Mouse (Mus musculus): Measurements from ENCODE around the gene Pakap.
A peak's percentile ranks its signal among the peaks of the same experiment; 100 is the strongest.

Gene Pakap

DNA sequence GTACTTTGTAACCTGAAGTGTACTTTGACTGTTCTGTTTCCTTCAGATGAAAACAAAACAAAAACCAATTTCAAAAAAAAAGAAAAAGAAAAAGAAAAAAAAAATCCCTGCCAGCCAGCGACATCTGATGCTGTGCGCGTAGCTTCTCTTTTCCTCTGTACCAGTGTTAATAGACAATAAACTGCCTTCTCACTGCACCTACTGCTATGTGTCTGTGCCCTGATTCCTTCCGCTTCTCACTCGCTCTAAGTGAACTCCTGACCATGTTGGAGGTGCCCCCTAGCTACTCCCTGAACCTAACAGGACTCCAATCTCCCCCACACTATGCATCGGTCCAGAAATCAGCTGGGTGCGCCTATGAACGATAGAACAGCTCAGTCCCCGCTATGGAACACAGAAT lies 149.4 kb downstream of the Pakap start, which contains the start of gene Akap2:
Gene Akap2, plus strand, starts transcription at position 304 of the 400 bp plus-strand sequence.
- DNase-seq (ENCODE audit: low read depth), result no peak

DNA sequence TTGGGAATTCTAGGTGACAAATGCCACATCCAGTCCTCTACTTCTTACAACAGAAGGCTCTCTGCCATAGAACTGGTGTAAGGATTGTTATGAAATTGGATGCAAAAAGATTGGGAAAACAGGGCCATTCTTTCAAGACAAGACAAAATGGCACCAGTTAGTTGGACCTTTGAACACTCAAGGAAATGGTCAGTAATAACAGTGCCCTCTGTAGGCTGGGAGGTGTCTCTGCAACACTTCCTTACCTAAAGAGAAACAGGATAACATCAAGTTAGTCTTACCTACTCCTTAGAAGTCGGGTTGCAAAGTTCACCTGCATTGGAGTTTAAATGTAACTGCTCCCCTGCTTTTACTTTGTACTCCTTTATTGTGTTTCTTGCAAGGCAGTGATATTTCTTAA lies 151.4 kb downstream of the Pakap start:
- DNase-seq (ENCODE audit: low read depth), result no peak

DNA sequence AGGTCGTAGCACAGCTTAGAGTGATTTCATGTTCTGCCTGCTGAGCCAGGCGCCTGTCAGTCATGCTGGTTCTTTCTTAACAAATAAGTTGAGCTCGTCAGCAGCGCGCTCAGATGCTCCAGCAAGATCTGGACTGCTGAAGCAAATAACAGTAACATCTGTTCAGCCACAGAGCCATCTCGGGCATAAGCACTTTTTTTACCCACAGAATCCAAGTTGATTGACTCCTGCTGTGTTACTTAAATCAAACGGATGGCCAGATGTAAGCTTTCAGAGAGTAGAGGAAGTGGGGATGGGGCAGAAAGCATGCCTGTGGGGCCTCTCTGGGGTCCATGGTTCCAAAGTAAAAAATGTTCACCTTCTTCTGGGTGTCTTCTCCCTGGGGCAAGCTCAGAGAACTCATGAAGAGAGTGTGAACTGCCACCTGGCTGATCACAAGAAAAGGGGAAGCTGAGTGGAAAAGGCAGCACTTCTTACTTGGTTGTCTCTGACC lies 152.9 kb downstream of the Pakap start:
- peak; percentile 30 for DNase-seq (ENCODE audit: low read depth)

DNA sequence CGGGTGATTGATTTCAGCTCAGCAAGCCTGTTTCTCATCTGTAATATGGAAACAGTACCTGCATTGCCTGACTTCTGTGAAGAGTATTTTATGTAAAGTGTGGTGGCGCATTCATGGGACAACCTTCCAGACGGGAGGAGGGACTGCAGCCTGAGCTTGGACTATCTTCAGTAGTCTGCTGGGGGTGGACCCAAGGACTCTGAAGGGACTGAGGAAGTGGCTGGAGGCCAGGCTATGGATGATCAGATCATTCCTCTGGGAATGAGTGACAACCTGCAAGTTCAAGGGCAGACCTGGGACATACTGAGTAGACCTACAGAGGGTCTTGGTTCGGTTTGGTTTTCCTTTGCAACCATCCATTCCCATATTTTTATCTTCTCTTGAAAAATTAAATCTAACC lies 154.3 kb downstream of the Pakap start:
- DNase-seq (ENCODE audit: low read depth), result no peak

DNA sequence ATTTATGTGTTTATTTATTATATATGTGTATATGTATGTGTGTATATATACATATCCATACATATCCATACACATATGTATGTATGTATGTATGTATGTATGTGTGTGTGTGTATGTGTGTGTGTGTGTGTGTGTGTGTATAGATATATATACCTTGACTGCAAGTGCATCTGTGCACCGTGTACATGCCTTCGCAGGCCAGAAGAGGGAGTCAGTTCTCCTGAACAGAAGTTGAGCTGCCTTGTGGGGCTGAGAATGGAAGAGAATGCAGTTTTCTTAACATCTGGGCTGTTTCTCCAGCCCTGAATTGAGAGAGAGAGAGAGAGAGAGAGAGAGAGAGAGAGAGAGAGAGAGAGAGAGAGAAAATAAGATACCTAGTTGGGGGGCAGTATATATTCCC lies 155.7 kb downstream of the Pakap start:
- DNase-seq (ENCODE audit: low read depth), result no peak

DNA sequence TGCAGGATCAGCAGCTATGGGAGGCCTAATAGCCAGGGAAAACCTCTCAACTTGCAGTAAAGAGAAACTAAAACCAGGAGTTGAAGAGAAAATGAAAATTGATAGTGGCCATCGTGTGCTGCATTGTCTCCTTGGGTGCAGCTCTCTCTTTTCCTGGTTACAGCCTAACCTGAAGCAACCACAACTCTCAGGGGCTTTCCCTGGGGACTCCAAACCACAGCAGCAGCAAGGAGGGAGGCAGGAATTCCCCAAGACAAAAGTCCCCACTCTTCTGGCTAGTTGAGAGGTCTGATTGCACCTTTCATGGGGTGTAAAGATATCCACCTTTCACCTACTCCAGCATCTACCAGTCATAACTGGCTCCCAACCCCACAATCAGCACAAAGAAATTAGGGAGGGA lies 157.6 kb downstream of the Pakap start:
- no peak for DNase-seq (ENCODE audit: low read depth)

DNA sequence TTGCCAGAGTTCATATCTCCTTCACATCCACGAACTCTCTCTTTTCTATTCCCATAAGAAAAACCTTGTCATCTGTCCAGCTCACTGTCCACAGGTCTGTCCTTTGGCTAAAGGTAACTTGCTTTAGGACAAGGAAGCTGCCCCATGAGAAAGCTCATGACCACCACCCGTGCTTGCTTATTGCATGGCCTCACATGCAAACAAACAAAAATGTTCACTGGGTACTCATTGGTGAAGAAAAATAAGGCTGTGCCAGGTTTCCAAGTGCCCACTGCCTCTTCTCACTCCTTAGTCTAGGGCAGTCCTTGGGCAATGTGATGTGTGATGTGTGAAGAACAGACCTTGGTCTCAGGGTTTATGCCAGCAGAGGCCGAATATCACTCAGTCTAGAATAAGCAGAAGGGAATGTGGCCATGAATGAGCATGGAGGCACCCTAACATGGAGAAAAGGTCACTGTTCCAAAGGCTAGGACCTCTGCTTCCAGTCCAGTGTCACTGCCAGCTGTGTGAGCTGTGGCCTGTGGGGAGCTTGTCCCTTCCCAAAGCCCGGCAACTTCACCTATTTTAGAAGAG lies 160.7 kb downstream of the Pakap start:
- no peak for DNase-seq (ENCODE audit: low read depth)

DNA sequence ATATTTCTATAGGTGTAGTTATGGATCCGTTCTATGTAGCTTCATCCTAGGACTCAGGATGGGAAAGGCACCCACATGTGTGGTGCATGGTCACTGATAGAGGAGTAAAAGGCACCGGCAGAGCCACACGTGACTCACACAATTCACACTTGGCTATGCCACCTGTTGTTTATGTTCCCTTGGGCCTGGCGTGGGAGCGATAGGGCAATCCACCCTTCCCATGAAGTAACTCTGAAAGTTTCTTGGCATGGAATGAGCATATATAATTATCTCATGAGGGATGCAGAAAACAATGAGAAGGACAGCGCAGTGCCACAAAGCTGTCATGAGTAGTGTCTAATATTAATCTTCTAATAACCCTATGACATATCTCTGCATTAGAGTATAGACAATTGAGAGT lies 162.1 kb downstream of the Pakap start:
- no peak for DNase-seq (ENCODE audit: low read depth)

DNA sequence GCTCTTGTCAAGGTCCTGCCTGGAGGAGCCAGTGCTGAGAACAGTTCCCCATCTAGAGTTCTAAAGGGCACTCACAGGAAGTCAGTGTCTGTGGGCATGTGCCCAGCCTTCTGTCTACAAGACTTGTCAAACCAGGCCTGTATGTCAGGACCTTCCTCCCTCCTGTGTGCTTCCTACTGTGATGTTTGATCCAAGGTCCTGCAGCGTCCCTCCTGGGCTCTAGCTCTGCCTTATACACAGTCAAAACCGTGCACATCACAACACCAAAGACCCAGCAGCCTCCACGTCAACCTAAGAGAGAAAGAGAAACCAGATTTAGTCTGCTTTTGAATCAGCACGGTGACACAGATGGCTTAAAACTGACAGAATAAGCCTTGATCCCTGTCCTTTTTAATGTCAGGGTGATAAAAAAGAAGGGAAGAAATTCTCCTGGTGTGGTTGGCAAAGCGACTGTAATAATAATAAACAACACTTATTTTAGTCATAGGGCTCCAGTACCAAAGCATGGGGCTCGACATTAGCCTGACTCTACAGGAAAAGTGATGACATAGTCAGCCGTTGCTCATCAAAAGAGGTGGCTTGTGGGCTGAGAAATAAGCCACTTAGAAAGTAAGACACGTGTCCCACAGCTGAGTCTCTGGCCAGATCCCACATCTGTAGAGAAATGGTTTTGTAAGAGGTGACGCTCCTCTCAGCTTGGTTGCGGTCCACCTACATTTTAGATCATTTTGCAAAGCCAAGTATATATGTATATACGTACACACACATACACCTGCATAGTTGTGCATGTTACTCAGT lies 163.0 kb downstream of the Pakap start:
- no peak for DNase-seq (ENCODE audit: low read depth)

DNA sequence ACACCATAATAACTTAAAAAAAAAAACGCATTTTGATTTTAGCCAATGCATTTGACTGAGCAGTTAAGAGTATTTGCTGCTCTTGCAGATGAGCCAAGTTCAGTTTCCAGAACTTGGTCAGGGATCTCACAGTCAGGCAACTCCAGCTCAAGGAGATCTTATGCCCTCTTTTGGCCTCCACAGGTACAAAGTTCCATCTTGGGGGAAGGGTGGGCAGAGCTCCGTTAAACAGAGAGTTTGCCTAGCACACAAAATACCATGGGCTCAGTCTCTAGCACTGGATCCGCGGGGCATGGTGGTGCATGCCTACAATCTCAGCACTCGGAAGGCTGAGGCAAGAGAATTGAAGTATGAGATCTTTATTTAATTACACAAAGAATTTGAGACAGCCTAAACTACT lies 164.4 kb downstream of the Pakap start:
- no peak for DNase-seq (ENCODE audit: low read depth)

DNA sequence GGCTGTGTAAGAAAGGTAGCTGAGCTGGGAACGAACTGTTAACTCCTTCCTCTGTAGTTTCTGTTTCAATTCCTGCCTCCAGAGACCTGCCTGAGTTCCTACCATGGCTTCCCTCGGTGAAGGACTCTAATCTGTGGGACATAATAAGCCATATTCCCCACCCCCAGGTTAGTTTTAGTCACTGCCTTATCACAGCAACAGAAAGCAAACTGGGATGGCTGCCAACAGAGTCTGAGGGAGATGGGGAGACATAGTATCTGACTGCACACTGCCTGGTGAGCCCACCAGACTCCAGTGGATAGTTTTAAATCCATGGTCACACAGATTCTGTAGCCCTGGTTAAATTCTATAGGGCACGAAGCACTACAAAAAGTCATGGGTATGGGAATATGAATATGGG lies 165.5 kb downstream of the Pakap start:
- no peak for DNase-seq (ENCODE audit: low read depth)

DNA sequence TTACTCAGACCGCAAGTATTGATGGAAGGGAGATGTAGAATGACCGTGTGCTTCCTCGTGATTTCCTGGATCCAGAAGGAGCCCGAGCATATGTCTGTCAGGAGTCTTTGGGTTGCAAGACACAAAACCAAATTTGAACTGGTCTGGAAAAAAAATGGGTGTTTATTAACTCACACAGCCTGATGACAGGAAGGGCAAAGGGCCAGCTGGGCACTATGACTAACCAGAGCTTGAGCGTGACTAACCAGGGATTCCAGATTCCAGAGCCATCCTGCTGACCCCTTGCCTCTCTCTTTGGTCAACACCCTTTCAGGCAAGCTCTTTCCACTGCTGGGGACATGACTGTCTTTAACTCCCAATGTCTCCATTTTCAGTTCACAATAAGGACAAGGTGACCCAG lies 167.4 kb downstream of the Pakap start:
- DNase-seq (ENCODE audit: low read depth), result no peak

DNA sequence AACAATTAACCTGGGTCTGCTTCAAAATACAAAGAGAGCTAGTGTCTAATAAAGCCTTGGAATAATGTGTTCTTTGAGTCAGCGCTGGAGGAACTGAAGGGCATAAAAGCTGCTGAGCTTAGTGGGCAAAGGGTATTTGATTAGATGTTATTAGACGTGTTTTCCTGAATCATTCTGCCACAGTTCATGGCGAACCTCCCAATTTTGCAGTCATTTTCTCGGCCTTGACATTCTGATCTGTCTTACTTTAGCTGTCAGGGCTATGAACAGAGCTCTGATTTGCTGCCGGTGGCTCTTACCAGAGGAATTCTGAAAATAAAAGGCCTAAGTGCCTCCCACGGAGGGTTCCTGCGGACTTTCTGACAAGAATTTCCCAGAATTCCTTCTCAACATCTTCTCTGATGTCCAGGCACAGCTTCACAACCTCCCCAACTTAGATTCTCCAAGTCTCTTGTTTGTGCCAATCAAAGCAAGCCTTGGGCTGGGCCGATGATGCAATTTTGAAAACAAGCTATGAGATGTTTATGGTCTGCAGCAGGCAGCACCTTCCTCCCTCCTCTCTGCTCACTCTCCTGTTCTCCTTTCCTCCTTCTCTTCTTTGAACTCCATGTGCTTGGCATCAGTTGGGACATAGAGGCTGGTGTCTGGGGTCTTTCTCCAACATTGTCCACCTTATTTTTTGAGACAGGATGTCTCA lies 171.0 kb downstream of the Pakap start:
- DNase-seq (ENCODE audit: low read depth), result no peak

DNA sequence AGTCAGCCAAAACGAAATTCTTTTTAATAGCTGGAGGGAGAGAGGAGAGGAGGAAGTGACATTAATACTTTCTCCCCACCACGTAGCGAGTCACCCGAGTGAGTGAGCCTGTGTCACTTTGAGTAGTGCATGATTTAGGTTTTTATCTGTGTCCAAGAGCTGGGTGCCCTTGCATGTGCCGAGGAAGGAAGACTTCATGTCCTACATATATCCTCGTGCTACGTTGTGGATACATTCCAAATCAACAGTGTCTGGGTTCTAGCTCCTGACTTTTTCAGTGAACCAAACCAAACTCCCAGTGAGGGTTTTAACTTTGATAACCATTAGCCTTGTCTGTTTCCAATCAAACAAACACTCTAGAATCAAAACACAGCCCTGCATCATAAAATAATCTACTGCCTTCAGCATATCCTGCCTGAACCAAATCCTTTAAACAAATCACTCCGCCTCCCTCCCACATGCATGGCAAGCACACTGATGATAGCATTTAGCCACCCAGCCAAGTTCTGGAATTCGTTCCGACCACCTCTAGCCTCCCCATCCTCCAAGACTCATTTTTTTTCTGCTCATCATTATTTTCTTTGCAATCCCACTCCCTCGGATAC lies 175.4 kb downstream of the Pakap start:
- DNase-seq (ENCODE audit: low read depth), result no peak

DNA sequence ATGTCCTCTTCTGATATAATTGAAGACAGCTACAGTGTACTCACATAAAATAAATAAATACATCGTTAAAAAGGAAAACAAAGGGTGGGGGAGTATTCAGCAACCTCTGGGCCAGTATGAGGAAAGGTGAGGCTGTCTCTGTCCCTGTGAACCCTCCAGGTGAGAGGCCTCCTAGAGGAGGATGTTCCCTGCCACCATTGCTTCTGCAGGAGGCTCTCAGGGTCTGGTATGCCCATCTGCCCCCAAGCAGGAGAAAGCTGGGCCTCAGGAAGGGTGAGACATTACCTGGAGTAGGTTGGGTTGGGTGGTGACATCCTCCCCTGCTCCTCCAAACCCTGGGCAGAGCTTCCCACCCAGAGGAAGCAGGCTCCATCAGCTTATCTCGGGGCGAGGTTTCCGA lies 182.7 kb downstream of the Pakap start:
- no peak for DNase-seq (ENCODE audit: low read depth)

DNA sequence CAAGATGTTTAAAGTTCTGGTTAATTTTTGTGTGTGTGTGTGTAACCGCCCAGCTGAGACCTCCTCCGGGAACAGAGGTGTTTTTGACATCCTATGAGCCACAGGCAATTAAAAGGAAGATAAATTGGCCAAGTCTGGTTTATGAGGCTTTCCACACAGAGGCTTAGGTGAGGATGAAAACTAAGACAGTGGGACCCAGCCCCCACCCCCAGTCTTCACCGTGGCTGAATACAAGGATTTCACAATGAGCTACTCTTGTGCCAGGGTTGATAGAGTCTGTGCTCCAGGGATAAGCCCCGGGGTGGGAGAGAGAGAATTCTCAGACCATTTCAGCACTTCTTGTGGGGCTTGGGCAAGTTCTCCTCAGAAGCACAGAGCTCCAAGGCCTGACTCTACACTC lies 183.1 kb downstream of the Pakap start:
- DNase-seq (ENCODE audit: low read depth), result no peak

DNA sequence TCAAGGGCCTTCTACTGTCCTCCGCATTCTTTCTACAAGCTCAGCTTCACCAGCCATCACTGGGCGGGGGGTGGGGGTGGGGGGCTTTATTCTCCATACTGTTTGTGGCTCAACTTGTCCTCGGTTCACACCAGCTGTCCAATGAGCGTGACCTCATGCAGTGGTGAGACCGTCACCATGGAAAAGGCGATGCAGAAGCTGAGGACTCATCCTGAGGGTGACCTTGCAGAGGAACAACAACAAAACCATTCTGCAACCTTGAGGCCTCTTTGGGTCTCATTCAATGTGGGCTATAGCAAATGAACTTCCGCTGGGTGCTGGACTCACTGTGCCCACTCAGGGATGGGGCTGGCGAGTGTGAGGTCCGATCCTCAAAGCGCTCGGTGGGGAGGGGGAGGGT lies 183.6 kb downstream of the Pakap start:
- no peak for DNase-seq (ENCODE audit: low read depth)

DNA sequence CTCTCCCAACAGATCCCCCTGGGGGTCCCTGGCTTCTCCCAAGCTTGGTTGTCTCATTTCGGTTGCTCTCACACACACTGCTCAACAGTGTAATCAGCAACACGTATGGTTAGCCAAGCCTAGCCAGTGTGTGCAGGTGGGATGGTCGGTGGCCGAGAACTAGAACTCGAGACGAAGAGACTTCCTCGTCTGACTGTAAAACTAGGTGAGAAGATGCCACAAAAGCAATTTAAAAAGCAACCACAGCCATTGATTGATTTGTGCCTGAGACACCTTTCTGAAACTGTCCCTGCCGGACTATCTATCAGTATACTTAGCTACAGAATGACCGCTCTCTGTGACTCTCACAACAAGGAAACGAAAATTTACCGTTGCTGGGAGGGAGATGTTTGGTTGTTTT lies 187.1 kb downstream of the Pakap start:
- no peak for DNase-seq (ENCODE audit: low read depth)

DNA sequence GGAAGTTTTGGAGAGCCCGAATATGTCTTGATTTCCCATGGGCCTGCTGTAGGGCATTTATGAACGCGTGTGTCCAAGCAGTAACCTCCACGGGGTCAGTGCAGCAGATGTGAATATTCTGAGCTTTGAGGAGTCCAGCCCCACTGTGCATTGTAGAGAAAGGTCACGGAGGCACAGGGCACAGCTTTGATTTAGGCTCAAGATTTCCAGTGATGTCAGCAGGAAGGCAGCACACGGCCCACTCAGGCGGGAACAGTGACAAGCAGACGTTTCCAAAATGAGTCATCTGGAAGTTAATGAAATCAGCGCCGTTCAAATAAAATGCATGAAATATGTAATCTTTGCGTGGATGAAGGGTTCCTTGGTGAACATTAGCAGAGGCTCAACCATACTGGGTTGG lies 190.0 kb downstream of the Pakap start:
- no peak for DNase-seq (ENCODE audit: low read depth)

DNA sequence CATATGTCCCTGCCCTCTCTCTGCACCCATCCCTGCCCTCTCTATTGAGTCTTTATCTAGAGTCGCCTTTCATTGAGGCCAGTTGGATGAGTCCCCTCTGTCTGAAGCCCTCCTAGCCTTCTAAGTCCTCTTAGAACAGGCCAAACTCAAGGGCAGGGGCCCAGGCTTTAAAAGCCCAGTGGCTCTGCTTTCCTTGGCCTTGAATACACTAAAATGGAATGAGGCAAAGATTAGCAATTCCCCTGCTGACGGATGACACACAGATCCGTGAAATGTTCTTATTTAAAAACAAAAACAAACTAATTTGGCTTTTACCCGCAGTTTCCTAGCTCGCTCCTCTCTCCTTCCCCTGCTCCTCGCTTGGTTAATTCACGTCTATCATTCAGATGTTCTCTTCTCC lies 194.4 kb downstream of the Pakap start:
- DNase-seq (ENCODE audit: low read depth), result no peak

DNA sequence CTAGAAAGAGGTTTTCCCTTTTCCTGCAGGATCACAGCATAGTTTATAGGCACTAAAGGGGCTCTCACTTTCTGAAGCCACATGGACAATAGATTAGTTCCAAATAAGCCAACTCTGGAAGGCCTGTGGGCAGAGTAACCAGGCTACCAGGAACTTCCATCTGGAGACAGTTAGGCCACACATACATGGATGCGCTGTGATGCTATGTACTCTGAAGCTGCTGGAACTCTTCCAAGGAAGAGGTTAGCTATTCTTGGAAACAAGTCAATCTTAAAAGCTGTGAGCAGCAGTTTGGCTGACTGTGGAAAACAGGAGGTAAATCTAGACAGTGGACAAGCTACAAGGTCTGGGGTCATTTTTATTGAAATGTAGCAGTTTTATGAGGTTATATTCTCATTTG lies 196.4 kb downstream of the Pakap start:
- DNase-seq (ENCODE audit: low read depth), result no peak

DNA sequence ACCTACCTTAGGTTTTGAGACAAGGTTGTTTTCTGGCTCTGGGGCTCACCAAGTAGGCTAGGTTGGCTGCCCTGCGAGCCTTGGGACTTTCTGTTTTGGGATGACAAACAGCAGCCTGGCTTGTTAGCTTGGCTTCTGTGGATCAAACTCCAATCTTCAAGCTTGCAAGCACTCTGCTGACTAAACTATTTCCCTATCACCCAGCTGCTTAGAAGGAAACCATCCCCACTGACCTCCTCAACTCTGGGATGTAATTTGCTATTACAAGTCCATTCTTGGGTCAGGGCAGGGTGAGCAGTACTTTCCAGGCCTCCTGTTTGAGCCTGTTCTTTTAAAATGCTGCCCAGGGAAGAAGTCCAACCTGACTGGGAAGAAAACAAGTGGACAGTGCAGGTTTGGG lies 196.9 kb downstream of the Pakap start:
- DNase-seq (ENCODE audit: low read depth), result no peak

DNA sequence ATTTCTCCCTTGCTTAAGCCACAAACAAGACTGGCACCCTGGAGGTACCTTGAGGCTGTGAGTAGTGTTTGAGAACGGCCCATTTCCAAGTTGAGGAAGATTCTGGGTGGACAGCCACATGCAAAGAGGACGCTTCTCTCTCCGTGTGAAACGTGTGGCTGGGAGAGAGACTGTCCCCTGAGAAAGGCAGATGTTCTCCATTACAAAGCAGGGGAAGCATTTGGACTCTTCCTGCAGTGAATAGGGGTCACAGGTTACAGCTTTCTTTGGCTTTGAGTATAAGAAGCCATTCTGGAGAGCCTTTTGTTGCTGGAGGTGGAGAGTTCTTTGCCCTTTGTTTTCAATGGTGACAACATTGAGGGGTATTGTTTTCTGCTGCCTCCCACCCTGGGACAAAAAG lies 197.8 kb downstream of the Pakap start:
- DNase-seq (ENCODE audit: low read depth), result no peak
